Mouse (Mus musculus) cerebellum, adult 8-10 months (tissue): ENCODE measurements around the gene Slc5a2.

Source experiments
- DNase-seq: peaks from one replicate; pipeline ENCODE4 v3.0.0; 2022

Slc5a2 gene

DNA sequence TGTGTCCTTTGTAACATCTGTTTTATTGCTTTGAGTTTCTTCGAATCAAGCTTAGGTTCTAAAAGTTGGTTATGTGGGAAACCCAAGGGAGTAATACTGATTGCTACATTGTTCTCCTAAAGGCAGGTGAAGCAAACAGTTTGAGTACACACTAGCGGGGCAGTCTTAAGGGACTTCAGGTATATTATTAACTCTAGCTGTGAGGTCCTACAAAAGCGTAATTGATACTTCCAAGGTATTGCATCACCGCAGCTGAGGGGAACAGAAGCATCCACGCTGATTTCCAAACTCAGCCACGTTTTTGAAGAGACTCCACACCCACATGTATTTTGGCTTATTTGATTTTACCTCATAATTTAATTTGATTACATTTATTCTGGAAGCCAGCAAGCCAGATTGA is 38.7 kb downstream of the Slc5a2 start:
- no peak for DNase-seq

GRCm38 (mm10) chr7:128304907-128305306 is 39.5 kb downstream of the Slc5a2 start:
- no peak for DNase-seq

DNA sequence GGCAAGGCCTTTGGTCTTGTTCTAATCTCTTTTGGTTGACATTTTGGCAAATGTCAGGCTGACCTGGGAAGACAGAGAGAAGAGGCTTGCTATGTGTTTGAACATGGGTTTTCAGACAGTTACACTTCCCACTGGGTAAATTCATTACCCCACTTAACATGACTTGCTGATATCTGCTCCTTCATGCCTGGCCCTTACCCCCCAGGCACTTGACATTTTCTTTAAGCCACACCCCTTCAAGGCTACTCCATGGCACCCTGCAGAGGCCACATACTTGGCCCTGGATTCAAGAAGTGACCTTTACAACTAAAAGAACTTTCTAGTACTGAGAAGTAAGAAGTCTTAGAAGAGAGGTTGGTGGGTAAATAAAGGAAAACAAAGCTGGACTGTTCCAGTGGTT is 42.4 kb downstream of the Slc5a2 start:
- DNase-seq = no peak

DNA sequence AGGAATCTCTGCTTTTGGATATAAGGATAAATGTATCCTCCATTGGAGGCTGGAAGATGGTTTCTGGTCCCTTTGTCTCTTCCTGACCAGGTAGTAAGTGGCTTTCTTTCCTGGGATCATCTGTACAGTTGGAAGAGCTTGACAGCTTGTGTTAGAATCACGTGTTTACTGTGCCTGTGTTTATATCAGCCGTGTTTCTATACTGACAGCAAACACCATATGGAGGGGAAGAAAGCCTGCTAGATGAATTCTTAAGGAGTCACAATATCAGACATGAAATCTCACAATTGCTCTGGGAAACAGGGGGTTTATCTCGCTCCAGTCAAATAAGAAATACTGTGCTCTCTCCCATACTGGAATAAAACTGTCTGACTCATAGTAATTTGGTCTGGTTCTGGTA is 43.8 kb downstream of the Slc5a2 start:
- DNase-seq = no peak

DNA sequence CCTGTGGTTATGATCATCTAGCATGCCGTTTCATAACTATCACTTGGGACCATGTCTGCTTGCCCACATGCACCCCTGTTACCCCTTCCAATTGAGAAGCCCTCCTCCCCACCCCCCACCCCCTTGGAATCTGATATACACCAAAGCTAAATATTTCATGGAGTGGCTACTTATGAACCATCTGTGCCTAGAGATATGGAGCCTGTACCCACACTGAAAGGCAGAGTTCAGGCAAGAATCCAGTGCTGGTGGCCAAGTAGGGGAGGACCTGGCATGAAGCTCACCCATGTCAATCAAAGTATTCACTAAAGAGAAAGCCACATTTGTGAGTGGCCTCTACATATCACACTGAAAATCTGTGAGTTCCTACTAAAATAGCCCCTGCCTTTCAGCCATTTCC is 44.3 kb downstream of the Slc5a2 start:
- no peak for DNase-seq

- DNase-seq = no peak
Observed at GRCm38 (mm10) chr7:128310229-128310688, 44.8 kb downstream of the Slc5a2 start.

GRCm38 (mm10) chr7:128311263-128311662 is 45.8 kb downstream of the Slc5a2 start:
- no peak for DNase-seq

- DNase-seq = no peak
Observed at GRCm38 (mm10) chr7:128311811-128312210, 46.4 kb downstream of the Slc5a2 start.

DNA sequence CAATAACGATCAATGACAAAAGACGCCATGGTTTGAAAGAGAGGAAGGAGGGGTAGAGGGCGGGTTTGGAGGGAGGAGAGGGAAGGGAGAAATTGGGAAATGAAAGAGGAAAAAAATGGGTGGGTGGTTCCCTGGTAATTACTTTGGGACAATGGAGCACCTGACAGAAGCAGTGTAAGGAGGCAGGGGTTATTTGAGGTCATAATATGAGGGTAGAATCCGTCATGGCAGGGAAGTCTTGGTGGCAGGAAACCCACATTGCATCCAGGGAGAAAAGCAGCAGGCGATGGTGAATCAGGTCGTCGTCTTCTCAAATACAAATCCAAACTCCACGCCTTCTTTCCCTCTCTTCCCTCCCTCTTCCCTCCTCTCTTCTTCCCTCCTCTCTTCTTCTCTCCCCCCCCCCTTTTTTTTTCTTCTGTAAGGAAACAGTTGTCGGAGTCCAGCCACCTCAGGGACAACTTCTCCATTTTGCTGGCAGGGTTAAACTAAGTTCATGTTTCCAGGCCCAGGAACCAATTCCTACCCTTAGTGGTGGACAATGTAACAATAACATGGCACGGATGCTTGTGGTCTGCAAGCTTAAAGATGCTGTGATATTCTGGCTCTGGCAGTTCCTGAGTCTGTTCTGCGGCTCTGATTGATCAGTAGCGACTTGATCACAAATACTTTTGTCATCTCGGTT is 47.1 kb downstream of the Slc5a2 start:
- no peak for DNase-seq

DNA sequence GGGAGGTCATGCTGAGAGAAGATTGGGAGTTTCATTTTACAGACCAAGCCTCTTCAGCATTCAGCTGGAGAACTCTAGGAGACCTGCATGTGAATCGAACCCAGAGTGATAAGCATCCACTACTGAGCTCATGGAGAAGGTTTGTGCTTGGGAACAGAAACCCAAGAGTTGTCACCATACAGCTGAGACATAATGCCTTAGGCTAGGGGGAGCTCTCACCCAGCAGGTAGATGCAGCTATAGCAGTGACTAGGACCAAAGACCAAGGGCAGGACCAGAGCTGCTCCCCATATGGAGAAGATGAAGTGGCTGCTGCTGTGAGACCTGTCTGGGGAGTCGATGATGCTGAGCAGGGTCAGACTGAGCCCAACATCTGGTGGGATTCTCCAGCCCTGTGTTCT is 48.1 kb downstream of the Slc5a2 start:
- no peak for DNase-seq

GRCm38 (mm10) chr7:128314491-128314890 is 49.0 kb downstream of the Slc5a2 start:
- no peak for DNase-seq

GRCm38 (mm10) chr7:128317011-128317410 is 51.6 kb downstream of the Slc5a2 start:
- no peak for DNase-seq

DNA sequence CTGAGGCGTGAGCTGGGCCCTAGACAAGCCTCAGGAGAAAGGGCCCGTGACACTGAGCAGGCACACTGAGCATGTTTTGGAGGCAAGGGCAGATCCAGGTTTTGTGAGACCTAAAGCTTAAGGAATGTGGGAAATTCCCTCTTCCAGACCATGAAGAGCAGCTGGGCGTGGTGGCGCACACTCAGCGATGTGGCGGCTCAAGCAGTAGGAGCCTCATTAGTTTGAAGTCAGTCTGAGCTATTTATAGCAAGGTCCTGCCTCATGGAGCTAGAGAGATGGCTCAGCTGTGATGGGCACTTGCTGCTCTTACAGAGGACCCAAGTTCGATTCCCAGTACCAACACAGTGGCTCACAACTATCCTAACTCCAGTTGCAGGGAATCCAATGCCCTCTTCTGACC is 53.7 kb downstream of the Slc5a2 start:
- no peak for DNase-seq

DNA sequence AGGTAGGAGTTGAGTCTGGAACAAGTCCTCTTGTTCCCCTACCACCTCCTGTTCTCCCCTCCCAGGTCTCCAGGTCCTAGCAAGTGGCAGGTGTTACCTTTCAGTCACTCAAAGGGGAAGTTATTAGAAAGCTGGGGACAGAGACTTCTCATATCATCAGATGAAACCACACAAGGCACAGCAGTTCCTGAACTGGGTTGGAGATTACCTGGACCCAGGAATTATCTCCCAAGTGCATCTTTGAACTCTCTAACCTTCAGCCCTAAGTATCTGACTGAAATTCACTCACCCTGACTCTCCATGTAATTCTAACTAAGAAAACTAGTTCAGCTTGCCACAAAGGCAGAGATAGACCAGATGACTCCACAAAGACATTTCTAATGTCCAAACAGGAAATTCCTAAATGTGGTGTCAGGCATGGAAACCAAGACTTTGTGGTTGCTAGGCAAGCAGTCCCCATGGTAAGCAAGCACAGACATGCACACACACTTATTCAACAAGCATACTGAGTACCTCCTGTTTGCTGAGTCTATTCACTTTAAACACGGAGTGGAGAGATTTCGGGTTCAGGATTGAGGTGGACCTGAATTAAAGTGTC is 54.9 kb downstream of the Slc5a2 start:
- no peak for DNase-seq

GRCm38 (mm10) chr7:128321260-128321659 is 55.8 kb downstream of the Slc5a2 start:
- no peak for DNase-seq
